Mouse (Mus musculus): ENCODE data around the gene Wrb.

DNA sequence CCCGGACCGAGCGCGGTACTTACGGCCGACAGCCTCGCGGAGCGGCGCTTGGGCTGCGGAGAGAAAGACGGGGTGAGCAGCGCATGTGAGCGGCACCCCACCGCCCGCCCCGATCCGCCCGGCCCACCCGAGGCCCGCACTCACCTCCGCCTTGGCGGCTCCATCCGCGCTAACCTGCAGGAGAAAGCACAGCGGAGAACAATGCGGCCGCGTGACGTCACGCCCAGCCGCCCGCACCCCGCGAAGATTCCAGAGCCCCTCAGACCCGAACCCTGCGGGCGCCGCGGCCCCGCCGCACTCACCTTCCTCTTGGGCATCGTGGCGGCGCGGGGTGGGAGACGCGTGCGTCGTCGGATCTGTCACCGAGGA is 17.9 kb upstream of the Wrb start:
- TF ChIP-seq POLR2A (IDR thresholded peaks at IDR 0.05; ENCODE audit: control insufficient read depth, extremely low read depth, insufficient read depth, low read length, poor library complexity) (peak; percentile 41; the same call in 1 of the 2 replicates), CTCF (IDR thresholded peaks at IDR 0.05; ENCODE audit: borderline replicate concordance, control insufficient read depth, extremely low read depth, insufficient read depth, low read length, poor library complexity) (no peak)
